Mouse (Mus musculus) heart, embryonic 12.5 days (tissue): Measurements from ENCODE around the gene Hist1h3b. TPM values are rescaled to one million over a fixed set of nuclear protein-coding genes. Genes with fewer than 3 reads are reported as not detected.
"Not testable (repeated sequence)": the region's sequence is repeated elsewhere in the genome, so short reads cannot be mapped to it uniquely, and the experiment has no call there.

ENCODE experiments used
- ATAC-seq: fragments of 200-750 bp; cut with Nextera tagmentation; 2 replicates; pipeline ENCODE4 v1.8.0; 2017; ENCODE audit warnings: moderate TSS enrichment, moderate library complexity; ENCODE audit not compliant: insufficient number of reproducible peaks, low FRiP score
- H3K27ac ChIP-seq: fragments of 300-500 bp; sonication (generic); 2 replicates; pipeline ENCODE4 v1.5.1; 2016; ENCODE audit warnings: mild to moderate bottlenecking, moderate library complexity; ENCODE audit not compliant: poor library complexity, severe bottlenecking
- H3K27me3 ChIP-seq: fragments of 300-500 bp; sonication (generic); replicated peaks from 2 replicates; pipeline ENCODE4 v1.6.1; 2016; ENCODE audit warnings: mild to moderate bottlenecking, moderate library complexity
- H3K36me3 ChIP-seq: fragments of 300-500 bp; sonication (generic); 2 replicates; pipeline ENCODE4 v1.6.1; 2016; ENCODE audit warnings: mild to moderate bottlenecking, moderate library complexity
- H3K4me1 ChIP-seq: fragments of 300-500 bp; sonication (generic); replicated peaks from 2 replicates; pipeline ENCODE4 v1.6.1; 2016; ENCODE audit warnings: mild to moderate bottlenecking
- H3K4me2 ChIP-seq: fragments of 300-500 bp; sonication (generic); 2 replicates; pipeline ENCODE4 v1.6.1; 2016; ENCODE audit warnings: mild to moderate bottlenecking, moderate library complexity
- H3K4me3 ChIP-seq: fragments of 300-500 bp; sonication (generic); 2 replicates; pipeline ENCODE4 v1.5.1; 2016; ENCODE audit warnings: mild to moderate bottlenecking
- H3K9ac ChIP-seq: fragments of 300-500 bp; sonication (generic); 2 replicates; pipeline ENCODE4 v1.6.1; 2016; ENCODE audit warnings: mild to moderate bottlenecking, moderate library complexity
- H3K9me3 ChIP-seq: fragments of 300-500 bp; sonication (generic); replicated peaks from 2 replicates; pipeline ENCODE4 v1.6.1; 2016; ENCODE audit warnings: mild to moderate bottlenecking, moderate library complexity
- WGBS: fragments of 180-500 bp; shearing (Covaris S2); methylation state at CpG from one replicate; pipeline ENCODE4 v1.1.7; 2016; 5-methylcytosine and 5-hydroxymethylcytosine counted together
- polyA plus RNA-seq: library from polyadenylated mRNA; unstranded; fragments of >200 nt; fragmentation: Nextera tagmentation; extraction: Ambion mirVana; gene quantifications from 2 replicates; pipeline ENCODE4 v1.2.1, GENCODE M21; 2016

The Hist1h3b gene
- polyA plus RNA-seq, 1 experiment from 2014 or later: 3.5 TPM

DNA sequence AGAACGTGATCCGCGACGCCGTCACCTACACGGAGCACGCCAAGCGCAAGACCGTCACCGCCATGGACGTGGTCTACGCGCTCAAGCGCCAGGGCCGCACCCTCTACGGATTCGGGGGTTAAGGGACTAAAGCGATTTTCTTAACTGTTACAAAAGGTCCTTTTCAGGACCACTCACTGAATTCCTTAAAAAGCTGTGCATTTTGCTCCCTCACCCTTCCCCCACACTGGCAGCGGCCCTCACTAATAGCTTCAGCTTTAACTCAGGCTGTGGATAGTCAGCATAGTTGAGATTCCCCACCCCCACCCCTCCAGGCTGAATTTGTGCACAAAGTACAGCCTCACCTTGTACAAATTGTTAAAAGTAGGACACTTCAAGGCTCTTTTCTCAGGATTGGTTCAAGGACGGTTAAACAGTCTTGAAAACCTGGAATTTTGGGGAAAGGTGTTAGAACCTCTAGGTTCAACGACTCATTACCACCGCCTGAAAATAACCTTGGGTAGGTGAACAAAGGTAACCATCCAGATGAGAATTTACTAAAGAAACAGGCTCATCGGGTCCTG, 5.2 kb downstream of the Hist1h3b start:
- no peak; the same call in 1 of the 2 replicates for ATAC-seq
- 1% methylated on average over 19 of the region's 23 CpGs for WGBS

DNA sequence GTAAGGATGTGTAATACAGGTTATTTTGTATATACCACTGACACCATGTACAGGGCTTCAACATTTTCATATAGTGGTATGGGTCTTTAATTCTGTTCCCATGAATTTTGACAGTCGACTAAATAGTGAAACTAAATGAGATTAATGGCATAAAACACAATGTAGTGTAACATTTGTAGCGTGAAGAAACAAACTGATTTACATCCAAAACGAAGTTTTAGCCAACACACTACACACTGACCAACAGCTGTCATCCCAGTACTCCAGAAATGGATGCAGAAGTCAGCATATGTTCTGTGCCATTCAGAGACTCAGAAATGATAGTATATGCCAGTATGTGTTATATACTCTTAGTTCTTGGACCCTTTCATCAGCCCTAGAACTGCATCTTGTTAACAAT, 5.9 kb downstream of the Hist1h3b start:
- ATAC-seq: no peak
- Histone ChIP-seq H3K9me3 (no peaks in the 10 kb centered on the region), H3K4me3 (no peak overlapping the region), H3K27ac (no peak overlapping the region), H3K27me3 (no peaks in the 10 kb centered on the region), H3K9ac (no peak overlapping the region), H3K4me2 (no peak overlapping the region), H3K36me3 (no peaks in the 10 kb centered on the region), H3K4me1 (peaks cover 12% of the 10 kb centered on the region)
- WGBS: 49% methylated on average over 3 of the region's 3 CpGs

More for the DNA sequence above, 5.2 kb downstream of the Hist1h3b start:
- no peaks in the 10 kb centered on the region for H3K36me3 ChIP-seq
- peak overlapping the region; percentile 93 for H3K27ac ChIP-seq
- peak overlapping the region; percentile 81 for H3K9ac ChIP-seq
- peak overlapping the region; percentile 77 for H3K4me2 ChIP-seq
- H3K9me3 ChIP-seq: no peaks in the 10 kb centered on the region
- no peaks in the 10 kb centered on the region for H3K27me3 ChIP-seq
- H3K4me1 ChIP-seq: peaks cover 12% of the 10 kb centered on the region
- H3K4me3 ChIP-seq: peak overlapping the region; percentile 51

DNA sequence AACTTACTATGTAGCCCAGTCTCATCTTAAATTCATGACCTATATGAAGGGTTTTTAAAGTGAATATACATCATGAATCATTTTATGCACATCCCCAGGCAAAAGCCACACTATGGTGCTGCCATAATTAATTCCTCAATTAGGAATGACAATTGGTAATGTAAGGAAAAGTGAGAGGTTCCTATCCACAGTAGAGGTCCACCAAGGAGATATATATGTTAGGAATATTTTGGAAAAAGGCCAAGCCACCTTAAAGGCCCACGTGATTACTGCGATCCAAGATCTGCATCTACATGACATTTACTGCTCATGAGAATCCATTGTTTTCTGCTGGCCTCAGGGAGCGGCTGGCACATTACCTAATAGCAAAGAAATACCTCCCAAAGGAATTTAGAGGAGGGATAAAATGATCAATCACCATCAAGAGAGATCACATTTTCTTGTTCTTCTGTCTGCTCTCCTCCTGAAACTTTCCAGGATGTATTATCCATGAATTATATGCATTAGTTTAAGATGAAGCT, 7.2 kb downstream of the Hist1h3b start:
- WGBS: 86% methylated on average over 3 of the region's 3 CpGs
- H3K36me3 ChIP-seq: no peaks in the 10 kb centered on the region
- H3K4me3 ChIP-seq: no peak overlapping the region
- peaks cover 21% of the 10 kb centered on the region for H3K4me1 ChIP-seq
- no peak overlapping the region for H3K27ac ChIP-seq
- H3K9ac ChIP-seq: no peak overlapping the region
- no peak for ATAC-seq
- H3K9me3 ChIP-seq: no peaks in the 10 kb centered on the region
- no peaks in the 10 kb centered on the region for H3K27me3 ChIP-seq
- no peak overlapping the region for H3K4me2 ChIP-seq

DNA sequence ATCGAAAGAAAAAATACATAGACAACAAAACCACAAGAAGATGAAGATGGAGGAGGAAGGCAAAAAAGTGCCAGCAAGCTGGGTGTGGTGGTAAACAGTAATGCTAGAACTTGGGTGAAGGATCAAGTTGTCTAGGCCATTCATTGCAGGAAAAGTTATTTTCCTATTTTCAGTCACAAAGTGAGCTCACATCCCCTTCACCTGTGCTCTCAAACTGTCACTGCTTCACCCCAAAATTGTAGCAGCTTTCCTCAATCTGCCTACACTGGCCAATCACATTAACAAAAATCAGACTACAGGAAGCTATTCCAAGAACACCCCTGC, 7.8 kb downstream of the Hist1h3b start:
- ATAC-seq: no peak
- 0 out of 2 replicates have a peak overlapping the region, but pooled peaks have one; percentile 52 for H3K9ac ChIP-seq
- peak overlapping the region; percentile 83 for H3K4me2 ChIP-seq
- H3K27ac ChIP-seq: peak overlapping the region; percentile 94
- peaks cover 27% of the 10 kb centered on the region for H3K4me1 ChIP-seq
- H3K27me3 ChIP-seq: no peaks in the 10 kb centered on the region
- H3K9me3 ChIP-seq: no peaks in the 10 kb centered on the region
- H3K36me3 ChIP-seq: no peaks in the 10 kb centered on the region
- H3K4me3 ChIP-seq: peak overlapping the region; percentile 53
- 60% methylated on average over 1 of the region's 1 CpGs for WGBS

DNA sequence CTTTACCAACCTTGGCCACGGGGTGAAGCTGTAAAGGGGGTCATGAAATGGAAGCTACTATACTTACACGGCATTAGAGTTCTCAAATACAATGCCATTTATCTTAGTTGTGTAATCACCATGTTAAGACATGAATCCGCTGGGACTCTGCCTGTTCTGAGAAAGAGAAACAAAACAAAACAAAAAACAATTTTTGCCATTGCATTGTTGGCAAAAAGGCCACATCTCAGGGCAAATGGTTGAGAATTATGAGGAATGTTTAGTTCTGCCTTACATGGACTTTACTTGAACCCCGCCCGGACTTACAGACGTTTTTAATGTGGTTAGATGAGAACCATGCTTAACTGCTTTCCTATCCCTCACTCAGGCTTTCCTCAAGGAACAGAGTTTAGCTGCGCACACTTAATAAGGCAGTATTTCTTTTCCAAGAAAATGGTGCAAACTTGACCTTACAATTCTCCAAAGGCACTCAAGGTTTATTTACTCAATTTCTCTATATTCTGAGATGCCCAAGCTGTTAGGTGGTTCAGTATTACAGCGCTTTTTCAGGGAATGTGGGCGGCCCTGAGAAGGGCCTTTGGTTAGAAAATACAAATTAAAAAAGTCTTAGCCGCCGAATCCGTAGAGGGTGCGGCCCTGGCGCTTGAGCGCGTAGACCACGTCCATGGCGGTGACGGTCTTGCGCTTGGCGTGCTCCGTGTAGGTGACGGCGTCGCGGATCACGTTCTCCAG, 8.3 kb downstream of the Hist1h3b start:
- Histone ChIP-seq H3K9ac (peak overlapping the region; percentile 52), H3K36me3 (no peaks in the 10 kb centered on the region), H3K27me3 (no peaks in the 10 kb centered on the region), H3K4me3 (peak overlapping the region; percentile 53), H3K4me2 (peak overlapping the region; percentile 83), H3K27ac (peak overlapping the region; percentile 94), H3K4me1 (peaks cover 28% of the 10 kb centered on the region), H3K9me3 (no peaks in the 10 kb centered on the region)
- 0 out of 2 replicates have a peak, but pooled peaks have one; percentile 0 for ATAC-seq
- WGBS: 2% methylated on average over 26 of the region's 27 CpGs

DNA sequence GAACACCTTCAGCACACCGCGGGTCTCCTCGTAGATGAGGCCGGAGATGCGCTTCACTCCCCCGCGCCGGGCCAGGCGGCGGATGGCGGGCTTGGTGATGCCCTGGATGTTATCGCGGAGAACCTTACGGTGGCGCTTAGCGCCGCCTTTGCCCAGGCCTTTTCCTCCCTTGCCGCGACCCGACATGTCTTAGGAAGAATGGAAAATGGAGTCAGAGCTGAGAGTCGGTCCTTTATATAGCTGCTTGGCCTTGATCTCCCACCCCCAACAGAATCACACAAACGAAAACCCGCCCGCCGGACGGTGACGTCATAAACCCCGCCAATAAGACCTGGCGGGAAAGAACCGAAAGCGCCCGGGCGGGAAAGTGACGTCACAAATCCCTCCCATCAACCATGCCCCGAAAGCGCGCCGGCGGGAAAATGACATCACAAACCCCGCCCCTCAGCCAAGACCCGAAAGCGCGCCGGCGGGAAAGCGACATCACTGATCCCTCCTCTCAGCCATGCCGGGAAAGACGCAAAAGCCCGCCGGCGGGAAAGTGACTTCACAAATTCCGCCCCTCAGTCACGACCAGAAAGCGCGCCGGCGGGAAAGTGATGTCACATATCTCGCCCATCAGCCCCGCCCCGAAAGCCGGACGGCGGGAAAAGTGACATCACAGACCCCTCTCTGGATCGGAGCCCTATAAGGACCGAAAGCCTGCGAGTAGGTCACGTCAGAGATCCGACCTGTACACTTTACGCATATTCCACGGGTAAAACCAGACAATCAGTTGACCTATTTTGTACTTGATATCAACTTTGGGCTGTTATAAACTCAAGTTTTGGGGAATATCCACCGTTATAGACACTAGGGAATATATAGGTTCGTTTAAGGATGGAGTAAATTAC, 9.2 kb downstream of the Hist1h3b start, which contains the start of gene Hist1h4a:
Gene Hist1h4a (minus strand): TSS at position 259 of the 893 bp plus-strand sequence.
- Histone ChIP-seq H3K4me1 (peaks cover 28% of the 10 kb centered on the region), H3K4me2 (peak within 1 kb of the TSS; percentile 83), H3K27me3 (no peaks in the 10 kb centered on the region), H3K9me3 (no peaks in the 10 kb centered on the region), H3K4me3 (peak within 1 kb of the TSS; percentile 53), H3K27ac (peak within 1 kb of the TSS; percentile 94), H3K36me3 (no peaks in the 10 kb centered on the region), H3K9ac (peak within 1 kb of the TSS; percentile 78)
- peak; percentile 82 for ATAC-seq
- WGBS: under 1% methylated on average over 67 of the region's 72 CpGs

DNA sequence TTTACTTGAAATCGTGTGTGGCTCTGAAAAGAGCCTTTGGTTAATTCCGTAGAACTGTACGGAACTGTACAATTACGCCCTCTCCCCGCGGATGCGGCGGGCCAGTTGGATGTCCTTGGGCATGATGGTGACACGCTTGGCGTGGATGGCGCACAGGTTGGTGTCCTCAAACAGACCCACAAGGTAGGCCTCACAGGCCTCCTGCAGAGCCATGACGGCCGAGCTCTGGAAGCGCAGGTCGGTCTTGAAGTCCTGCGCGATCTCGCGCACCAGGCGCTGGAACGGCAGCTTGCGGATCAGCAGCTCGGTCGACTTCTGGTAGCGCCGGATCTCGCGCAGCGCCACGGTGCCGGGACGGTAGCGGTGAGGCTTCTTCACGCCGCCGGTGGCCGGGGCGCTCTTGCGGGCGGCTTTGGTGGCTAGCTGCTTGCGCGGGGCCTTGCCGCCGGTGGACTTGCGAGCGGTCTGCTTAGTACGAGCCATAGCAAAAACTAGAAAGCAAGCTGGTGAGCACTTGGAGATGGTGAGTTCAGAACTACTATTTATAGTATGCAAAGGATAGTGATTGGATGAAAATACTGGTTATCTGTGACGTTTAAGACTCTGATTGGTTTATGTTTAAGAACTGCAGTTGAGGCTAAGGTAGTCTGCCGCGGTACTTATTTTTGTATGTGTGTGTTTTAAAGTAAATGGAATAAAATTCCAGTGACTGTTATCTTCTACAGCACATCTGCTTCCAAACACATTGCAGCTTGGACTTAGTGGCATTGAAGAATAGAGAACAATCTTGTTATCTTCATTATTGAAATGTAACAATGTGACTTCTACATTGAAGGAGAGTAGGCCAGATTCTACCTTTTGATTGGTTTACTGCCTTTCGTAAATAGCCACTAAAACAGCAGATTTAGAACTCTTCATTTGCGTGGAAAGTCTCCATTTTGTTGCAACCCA, 10.1 kb downstream of the Hist1h3b start, which contains the start of gene Hist1h3a:
Gene Hist1h3a (minus strand): TSS at position 516 of the 951 bp plus-strand sequence.
- Histone ChIP-seq H3K9ac (peak within 1 kb of the TSS; percentile 81), H3K4me2 (peak within 1 kb of the TSS; percentile 83), H3K27ac (peak within 1 kb of the TSS; percentile 94), H3K4me3 (peak within 1 kb of the TSS; percentile 57), H3K4me1 (peaks cover 28% of the 10 kb centered on the region)
- not testable (repeated sequence) for H3K9me3 ChIP-seq, H3K27me3 ChIP-seq, H3K36me3 ChIP-seq
- peak; percentile 68 for ATAC-seq
- WGBS: under 1% methylated on average over 36 of the region's 52 CpGs

DNA sequence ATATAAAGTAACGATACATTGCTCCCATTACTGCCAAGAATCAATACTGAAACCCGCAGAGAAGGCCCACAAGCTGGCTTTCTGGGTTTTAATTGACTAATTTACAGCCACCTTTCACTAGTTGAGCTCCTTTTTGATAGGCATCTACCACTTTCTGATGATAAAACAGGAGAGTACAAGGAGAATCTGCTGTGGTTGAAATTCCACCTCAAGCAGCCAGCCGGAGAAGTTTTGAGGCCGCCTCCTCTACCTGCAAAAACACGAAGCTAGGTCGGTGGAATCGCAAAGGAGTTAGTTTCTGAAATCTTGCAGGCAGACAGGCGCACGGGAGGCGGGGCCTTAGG, 11.1 kb downstream of the Hist1h3b start:
- Histone ChIP-seq H3K27ac (peak overlapping the region; percentile 94), H3K4me3 (peak overlapping the region; percentile 57), H3K4me2 (peak overlapping the region; percentile 80), H3K9me3 (no peaks in the 10 kb centered on the region), H3K27me3 (no peaks in the 10 kb centered on the region), H3K9ac (peak overlapping the region; percentile 81), H3K36me3 (no peaks in the 10 kb centered on the region), H3K4me1 (peaks cover 24% of the 10 kb centered on the region)
- ATAC-seq: no peak
- 1% methylated on average over 10 of the region's 10 CpGs for WGBS

DNA sequence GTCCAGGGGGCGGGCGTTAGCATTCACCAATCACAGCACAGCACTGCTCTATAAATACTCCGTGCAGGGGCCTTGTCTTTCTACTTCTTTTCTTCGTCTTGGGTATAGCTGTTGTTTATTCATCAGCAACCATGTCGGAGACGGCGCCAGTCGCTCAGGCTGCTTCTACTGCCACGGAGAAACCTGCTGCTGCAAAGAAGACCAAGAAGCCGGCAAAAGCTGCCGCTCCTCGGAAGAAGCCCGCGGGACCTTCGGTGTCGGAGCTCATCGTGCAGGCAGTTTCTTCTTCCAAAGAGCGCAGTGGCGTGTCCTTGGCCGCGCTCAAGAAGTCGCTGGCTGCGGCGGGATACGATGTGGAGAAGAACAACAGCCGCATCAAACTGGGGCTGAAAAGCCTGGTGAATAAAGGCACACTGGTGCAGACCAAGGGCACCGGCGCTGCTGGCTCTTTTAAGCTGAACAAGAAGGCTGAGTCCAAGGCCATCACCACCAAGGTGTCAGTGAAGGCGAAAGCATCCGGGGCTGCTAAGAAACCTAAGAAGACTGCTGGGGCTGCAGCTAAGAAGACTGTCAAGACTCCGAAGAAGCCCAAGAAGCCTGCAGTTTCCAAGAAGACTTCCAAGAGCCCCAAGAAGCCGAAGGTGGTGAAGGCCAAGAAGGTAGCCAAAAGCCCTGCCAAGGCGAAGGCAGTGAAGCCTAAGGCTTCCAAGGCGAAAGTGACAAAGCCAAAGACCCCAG, 11.7 kb downstream of the Hist1h3b start, which contains the start of gene Hist1h1a:
Gene Hist1h1a (plus strand): TSS at position 81 of the 738 bp plus-strand sequence.
- no peaks in the 10 kb centered on the region for H3K36me3 ChIP-seq
- ATAC-seq: peak; percentile 78
- peak within 1 kb of the TSS; percentile 94 for H3K27ac ChIP-seq
- H3K4me1 ChIP-seq: peaks cover 26% of the 10 kb centered on the region
- H3K27me3 ChIP-seq: no peaks in the 10 kb centered on the region
- WGBS: 3% methylated on average over 34 of the region's 34 CpGs
- no peaks in the 10 kb centered on the region for H3K9me3 ChIP-seq
- peak within 1 kb of the TSS; percentile 57 for H3K4me3 ChIP-seq
- H3K4me2 ChIP-seq: peak within 1 kb of the TSS; percentile 80
- peak within 1 kb of the TSS; percentile 81 for H3K9ac ChIP-seq
